Mouse (Mus musculus) neural tube, embryonic 11.5 days (tissue): ENCODE measurements around the gene Slc7a7. TPM values are rescaled to one million over a fixed set of nuclear protein-coding genes. Genes with fewer than 3 reads are reported as not detected.
A peak's percentile ranks its signal among the peaks of the same experiment; 100 is the strongest.

Experiments used
- ATAC-seq: fragments of 200-750 bp; cut with Nextera tagmentation; 2 replicates; pipeline ENCODE4 v1.8.0; 2017; ENCODE audit warnings: moderate number of reproducible peaks, mild to moderate bottlenecking, moderate TSS enrichment, moderate library complexity; ENCODE audit not compliant: insufficient read depth, low FRiP score, low TSS enrichment
- DNase-seq: peaks from one replicate; pipeline ENCODE4 v3.0.0-alpha.2; 2015; ENCODE audit warnings: low spot score
- H3K27ac ChIP-seq: fragments of 300-500 bp; sonication (generic); 2 replicates; pipeline ENCODE4 v1.5.1; 2014; ENCODE audit warnings: low read depth, mild to moderate bottlenecking, low read length
- H3K27me3 ChIP-seq: fragments of 300-500 bp; sonication (generic); 2 replicates; pipeline ENCODE4 v1.6.1; 2014; ENCODE audit warnings: mild to moderate bottlenecking, low read length, mixed read lengths; ENCODE audit not compliant: control insufficient read depth, insufficient read depth
- H3K36me3 ChIP-seq: fragments of 300-500 bp; sonication (generic); 2 replicates; pipeline ENCODE4 v1.6.1; 2014; ENCODE audit warnings: mild to moderate bottlenecking, low read length, moderate library complexity, mixed read lengths; ENCODE audit not compliant: control insufficient read depth, insufficient read depth
- H3K4me1 ChIP-seq: fragments of 300-500 bp; sonication (generic); 2 replicates; pipeline ENCODE4 v1.6.1; 2014; ENCODE audit warnings: low read length, mixed read lengths; ENCODE audit not compliant: control insufficient read depth, insufficient read depth
- H3K4me2 ChIP-seq: fragments of 300-500 bp; sonication (generic); 2 replicates; pipeline ENCODE4 v1.6.1; 2014; ENCODE audit warnings: low read depth, mild to moderate bottlenecking, moderate library complexity
- H3K4me3 ChIP-seq: fragments of 300-500 bp; sonication (generic); 2 replicates; pipeline ENCODE4 v1.5.1; 2014; ENCODE audit warnings: low read depth, low read length
- H3K9ac ChIP-seq: fragments of 300-500 bp; sonication (generic); 2 replicates; pipeline ENCODE4 v1.6.1; 2014; ENCODE audit warnings: mild to moderate bottlenecking, low read length
- H3K9me3 ChIP-seq: fragments of 300-500 bp; sonication (generic); 2 replicates; pipeline ENCODE4 v1.6.1; 2016; ENCODE audit warnings: low read length; ENCODE audit not compliant: control insufficient read depth
- WGBS: fragments of 180-500 bp; shearing (Covaris S2); extraction: QIAGEN DNeasy Blood & Tissue Kit; methylation state at CpG from one replicate; pipeline ENCODE4 v1.1.7; 2014; 5-methylcytosine and 5-hydroxymethylcytosine counted together
- polyA plus RNA-seq: library from polyadenylated mRNA; unstranded; fragments of >200 nt; fragmentation: Nextera tagmentation; extraction: Ambion mirVana; gene quantifications from 2 replicates; pipeline ENCODE4 v1.2.1, GENCODE M21; 2014

Gene Slc7a7
- polyA plus RNA-seq, 1 experiment from 2014 or later: 4.8 TPM

GRCm38 (mm10) chr14:54453566-54453965, 36.0 kb upstream of the Slc7a7 start:
- Histone ChIP-seq H3K4me3 (no peak overlapping the region), H3K36me3 (no peaks in the 10 kb centered on the region), H3K9me3 (no peaks in the 10 kb centered on the region), H3K27me3 (no peaks in the 10 kb centered on the region), H3K4me2 (no peak overlapping the region), H3K9ac (no peak overlapping the region), H3K4me1 (no peaks in the 10 kb centered on the region), H3K27ac (no peak overlapping the region)
- 92% methylated on average over 9 of the region's 9 CpGs for WGBS
- DNase-seq (no peak), ATAC-seq (no peak)

GRCm38 (mm10) chr14:54445476-54445875, 27.9 kb upstream of the Slc7a7 start:
- ATAC-seq (no peak), DNase-seq (no peak)
- Histone ChIP-seq H3K9me3 (no peaks in the 10 kb centered on the region), H3K27ac (no peak overlapping the region), H3K4me2 (no peak overlapping the region), H3K36me3 (no peaks in the 10 kb centered on the region), H3K9ac (no peak overlapping the region), H3K4me1 (peaks cover 3% of the 10 kb centered on the region; the same call in 1 of the 2 replicates), H3K27me3 (no peaks in the 10 kb centered on the region), H3K4me3 (no peak overlapping the region)
- WGBS: 79% methylated on average over 3 of the region's 3 CpGs

- WGBS: 61% methylated on average over 15 of the region's 15 CpGs
- Histone ChIP-seq H3K4me2 (no peak overlapping the region), H3K36me3 (no peaks in the 10 kb centered on the region), H3K27me3 (no peaks in the 10 kb centered on the region), H3K4me3 (no peak overlapping the region), H3K27ac (no peak overlapping the region), H3K9ac (peak overlapping the region; percentile 18; the same call in 1 of the 2 replicates), H3K9me3 (no peaks in the 10 kb centered on the region), H3K4me1 (peaks cover 3% of the 10 kb centered on the region; the same call in 1 of the 2 replicates)
- no peak for ATAC-seq
- DNase-seq: no peak
Measured at GRCm38 (mm10) chr14:54443712-54444618, 26.4 kb upstream of the Slc7a7 start.

- Histone ChIP-seq H3K9me3 (no peaks in the 10 kb centered on the region), H3K27ac (no peak overlapping the region), H3K4me2 (no peak overlapping the region), H3K4me3 (no peak overlapping the region), H3K9ac (no peak overlapping the region), H3K4me1 (peaks cover 3% of the 10 kb centered on the region; the same call in 1 of the 2 replicates), H3K36me3 (no peaks in the 10 kb centered on the region), H3K27me3 (no peaks in the 10 kb centered on the region)
- no peak for DNase-seq
- WGBS: 12% methylated on average over 3 of the region's 3 CpGs
- ATAC-seq: no peak
Measured at GRCm38 (mm10) chr14:54443196-54443595, 25.6 kb upstream of the Slc7a7 start.

GRCm38 (mm10) chr14:54442548-54442947, 25.0 kb upstream of the Slc7a7 start:
- Histone ChIP-seq H3K4me3 (no peak overlapping the region), H3K36me3 (no peaks in the 10 kb centered on the region), H3K27me3 (no peaks in the 10 kb centered on the region), H3K4me1 (peaks cover 3% of the 10 kb centered on the region; the same call in 1 of the 2 replicates), H3K9me3 (no peaks in the 10 kb centered on the region), H3K27ac (no peak overlapping the region), H3K9ac (no peak overlapping the region), H3K4me2 (no peak overlapping the region)
- DNase-seq: no peak
- ATAC-seq: no peak
- WGBS: 89% methylated on average over 3 of the region's 3 CpGs

- H3K9ac ChIP-seq: no peak overlapping the region
- WGBS: 84% methylated on average over 4 of the region's 4 CpGs
- no peaks in the 10 kb centered on the region for H3K9me3 ChIP-seq
- H3K4me2 ChIP-seq: no peak overlapping the region
- no peak for DNase-seq
- no peaks in the 10 kb centered on the region for H3K36me3 ChIP-seq
- no peak for ATAC-seq
- peaks cover 3% of the 10 kb centered on the region; the same call in 1 of the 2 replicates for H3K4me1 ChIP-seq
- H3K4me3 ChIP-seq: no peak overlapping the region
- no peaks in the 10 kb centered on the region for H3K27me3 ChIP-seq
- H3K27ac ChIP-seq: no peak overlapping the region
Measured at GRCm38 (mm10) chr14:54441365-54441764, 23.8 kb upstream of the Slc7a7 start.

- H3K4me2 ChIP-seq: no peak overlapping the region
- H3K36me3 ChIP-seq: no peaks in the 10 kb centered on the region
Measured at GRCm38 (mm10) chr14:54440538-54440937, 23.0 kb upstream of the Slc7a7 start.

GRCm38 (mm10) chr14:54439610-54440009, 22.0 kb upstream of the Slc7a7 start:
- ATAC-seq: no peak
- 61% methylated on average over 7 of the region's 7 CpGs for WGBS
- H3K36me3 ChIP-seq: no peaks in the 10 kb centered on the region

More at GRCm38 (mm10) chr14:54440538-54440937, 23.0 kb upstream of the Slc7a7 start:
- H3K4me1 ChIP-seq: peaks cover 3% of the 10 kb centered on the region; the same call in 1 of the 2 replicates
- H3K9me3 ChIP-seq: no peaks in the 10 kb centered on the region
- 94% methylated on average over 14 of the region's 14 CpGs for WGBS
- no peak overlapping the region for H3K27ac ChIP-seq
- no peak for ATAC-seq
- no peak overlapping the region for H3K4me3 ChIP-seq
- no peaks in the 10 kb centered on the region for H3K27me3 ChIP-seq
- no peak for DNase-seq
- no peak overlapping the region for H3K9ac ChIP-seq

GRCm38 (mm10) chr14:54439155-54439554, 21.6 kb upstream of the Slc7a7 start:
- Histone ChIP-seq H3K4me3 (no peak overlapping the region), H3K27ac (no peak overlapping the region), H3K9me3 (no peaks in the 10 kb centered on the region), H3K36me3 (no peaks in the 10 kb centered on the region), H3K27me3 (no peaks in the 10 kb centered on the region), H3K4me2 (no peak overlapping the region), H3K9ac (no peak overlapping the region), H3K4me1 (peaks cover 3% of the 10 kb centered on the region; the same call in 1 of the 2 replicates)
- ATAC-seq (no peak), DNase-seq (no peak)
- 91% methylated on average over 12 of the region's 12 CpGs for WGBS

More at GRCm38 (mm10) chr14:54439610-54440009, 22.0 kb upstream of the Slc7a7 start:
- no peaks in the 10 kb centered on the region for H3K27me3 ChIP-seq
- peaks cover 3% of the 10 kb centered on the region; the same call in 1 of the 2 replicates for H3K4me1 ChIP-seq
- H3K9me3 ChIP-seq: no peaks in the 10 kb centered on the region
- no peak overlapping the region for H3K4me2 ChIP-seq
- H3K27ac ChIP-seq: no peak overlapping the region
- no peak for DNase-seq
- no peak overlapping the region for H3K4me3 ChIP-seq
- no peak overlapping the region for H3K9ac ChIP-seq
